Mouse (Mus musculus): ENCODE data around the gene Pigp. TPM values are rescaled to one million over a fixed set of nuclear protein-coding genes. Genes with fewer than 3 reads are reported as not detected.

Gene Pigp
- total RNA-seq, 2 experiments from 2014 or later: 34.0 to 45.4 TPM

DNA sequence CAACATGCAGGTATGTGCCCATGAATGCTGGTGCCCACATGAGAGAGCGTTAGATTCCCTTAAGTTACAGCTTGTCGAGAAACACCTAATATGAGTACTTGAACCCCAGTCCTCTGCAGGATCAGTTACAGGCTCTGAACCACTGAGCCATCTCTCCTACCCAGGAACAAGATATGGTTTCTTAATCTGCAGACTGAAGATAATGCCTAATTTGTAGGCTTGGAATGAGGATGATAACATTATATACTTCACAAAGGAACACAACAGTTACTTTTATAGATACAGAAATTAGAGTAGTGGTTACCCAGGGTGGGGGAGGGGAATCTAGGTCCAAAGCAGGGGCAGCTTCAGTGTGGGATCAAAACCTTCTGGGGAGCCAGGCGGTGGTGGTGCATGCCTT, 45.6 kb downstream of the Pigp start:
- DNase-seq (ENCODE audit: low spot score in 2 of 2): no peak

GRCm38 (mm10) chr16:94323681-94324080, 48.0 kb downstream of the Pigp start:
- DNase-seq (ENCODE audit: low spot score in 2 of 2): no peak

DNA sequence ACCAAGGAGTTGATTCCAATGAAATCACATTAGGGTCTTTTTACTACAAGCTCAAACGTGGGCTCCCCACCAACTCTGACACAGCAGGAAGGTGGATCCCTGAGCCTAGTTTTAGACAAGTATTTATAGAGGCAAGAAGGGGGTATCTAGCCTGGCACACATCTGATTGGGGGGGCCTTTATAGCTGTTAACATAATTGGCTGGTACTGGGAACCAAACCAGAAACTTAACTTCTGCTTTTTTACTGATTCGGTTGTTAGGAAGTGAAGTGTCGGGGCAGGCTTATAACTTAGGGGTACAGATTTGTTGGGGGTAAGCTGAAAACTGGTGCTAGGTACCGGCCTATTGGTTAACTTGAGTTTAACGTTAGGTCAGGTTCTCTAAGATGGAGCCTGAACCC, 51.4 kb downstream of the Pigp start:
- DNase-seq (ENCODE audit: low spot score in 2 of 2): no peak

GRCm38 (mm10) chr16:94317752-94318151, 53.9 kb downstream of the Pigp start:
- no peak for DNase-seq (ENCODE audit: low spot score in 2 of 2)

- DNase-seq (ENCODE audit: low spot score in 2 of 2): no peak
Observed at GRCm38 (mm10) chr16:94315215-94315614, 56.4 kb downstream of the Pigp start.

GRCm38 (mm10) chr16:94314626-94315025, 57.0 kb downstream of the Pigp start:
- DNase-seq (ENCODE audit: low spot score in 2 of 2): no peak

DNA sequence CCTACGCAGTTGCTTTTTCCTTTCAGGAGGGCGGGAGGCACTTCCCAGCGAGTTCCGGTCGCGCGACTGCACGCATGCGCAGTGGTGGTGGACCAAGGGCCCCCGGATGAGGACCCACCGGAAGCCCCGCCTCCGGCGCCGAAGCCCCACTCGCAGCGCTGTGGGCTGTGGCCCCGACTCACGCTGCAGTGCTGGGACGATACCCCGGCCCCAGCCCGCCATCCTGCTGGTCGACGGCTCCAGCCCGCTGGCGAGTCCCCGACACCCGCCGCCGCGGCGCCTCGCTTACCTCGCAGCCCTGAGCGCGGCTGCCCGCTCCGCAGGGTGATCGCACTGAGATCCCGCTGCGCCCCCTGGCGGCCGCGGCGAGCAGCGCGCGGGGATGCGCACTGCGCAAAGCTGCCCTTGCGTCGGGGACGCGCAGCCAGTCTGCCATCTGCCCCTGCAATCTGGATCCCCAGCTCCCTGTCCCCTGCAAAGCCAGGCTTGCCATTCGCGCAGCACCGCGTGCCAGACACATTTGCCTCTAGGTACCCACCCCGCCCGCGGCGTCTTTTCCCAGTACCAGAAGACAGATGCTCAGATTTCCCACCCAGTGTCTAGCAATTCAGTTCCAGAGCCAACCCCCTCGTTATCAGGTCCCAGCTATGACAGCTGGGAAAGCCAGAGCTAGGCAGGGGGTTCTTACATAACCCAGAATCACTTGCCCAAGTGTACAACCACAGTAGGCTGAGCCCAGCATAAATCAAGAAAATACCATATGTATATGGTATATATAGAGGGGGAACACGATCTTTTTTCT, 58.2 kb downstream of the Pigp start, which contains the start of gene Hlcs:
Gene Hlcs, minus strand, starts transcription at position 343 of the 802 bp plus-strand sequence.
- DNase-seq (ENCODE audit: low spot score in 2 of 2): peak; percentile 97 to 98

DNA sequence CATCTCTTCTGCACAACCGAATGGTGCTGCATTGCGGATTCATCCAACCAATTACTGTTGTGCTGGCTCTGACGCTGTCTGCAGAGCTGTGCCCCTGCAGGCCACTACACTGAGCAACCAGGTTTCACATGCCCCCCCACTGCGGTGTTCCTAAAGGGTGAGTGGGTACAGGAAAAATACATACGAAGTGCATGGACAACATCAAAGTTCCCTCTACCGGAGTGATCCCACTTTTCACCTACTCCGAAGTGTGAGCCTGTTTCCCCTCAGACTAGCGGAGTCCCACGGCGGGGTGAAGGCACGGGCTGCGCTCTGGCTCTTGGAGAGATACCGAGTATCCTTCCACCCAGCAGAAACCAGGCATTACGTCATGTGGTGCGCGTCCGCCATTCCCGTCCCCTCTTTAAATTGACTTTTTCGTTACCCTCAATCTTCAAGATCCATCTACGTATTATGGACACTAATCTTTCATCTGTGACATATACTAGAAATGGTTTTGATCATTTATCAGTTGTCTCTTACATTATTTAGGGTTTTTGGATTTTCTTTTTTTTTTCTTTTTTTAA, 58.9 kb downstream of the Pigp start:
- peak; percentile 84 to 85 for DNase-seq (ENCODE audit: low spot score in 2 of 2)

DNA sequence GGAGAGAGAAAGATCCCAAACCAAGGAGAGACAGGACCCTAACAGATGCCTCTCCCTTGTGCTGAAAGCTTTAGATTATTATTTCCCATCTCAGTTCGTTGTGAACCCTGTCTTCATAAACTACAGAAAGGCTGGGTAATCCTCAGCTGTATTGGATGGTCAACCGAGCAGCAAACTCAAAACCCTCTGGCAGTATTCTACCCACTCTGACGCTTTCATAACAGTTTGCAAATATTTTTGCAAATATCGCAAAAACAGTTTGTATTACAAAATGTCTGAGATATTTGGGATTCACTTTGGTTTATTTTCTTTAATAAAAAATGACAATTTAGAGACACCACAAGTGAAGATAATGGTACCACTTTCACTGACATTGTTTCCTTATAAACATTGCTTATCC, 59.7 kb downstream of the Pigp start:
- DNase-seq (ENCODE audit: low spot score in 2 of 2): no peak

DNA sequence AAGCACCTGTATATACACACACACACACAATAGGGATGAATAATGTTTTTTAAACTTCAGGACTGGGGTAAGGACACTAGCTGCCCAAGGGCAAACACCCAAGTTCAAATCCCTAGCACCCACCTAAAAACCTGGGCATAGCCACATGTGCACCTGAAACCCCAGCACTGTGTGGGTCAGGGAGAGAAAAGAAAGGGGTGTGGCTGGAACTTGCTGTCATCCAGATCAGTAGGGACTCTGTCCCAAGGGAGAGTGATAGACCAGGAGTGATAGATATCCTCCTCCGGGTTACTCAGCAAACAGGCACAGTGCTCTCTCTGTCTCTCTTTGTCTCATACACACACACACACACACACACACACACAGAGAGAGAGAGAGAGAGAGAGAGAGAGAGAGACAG, 60.2 kb downstream of the Pigp start:
- no peak for DNase-seq (ENCODE audit: low spot score in 2 of 2)

DNA sequence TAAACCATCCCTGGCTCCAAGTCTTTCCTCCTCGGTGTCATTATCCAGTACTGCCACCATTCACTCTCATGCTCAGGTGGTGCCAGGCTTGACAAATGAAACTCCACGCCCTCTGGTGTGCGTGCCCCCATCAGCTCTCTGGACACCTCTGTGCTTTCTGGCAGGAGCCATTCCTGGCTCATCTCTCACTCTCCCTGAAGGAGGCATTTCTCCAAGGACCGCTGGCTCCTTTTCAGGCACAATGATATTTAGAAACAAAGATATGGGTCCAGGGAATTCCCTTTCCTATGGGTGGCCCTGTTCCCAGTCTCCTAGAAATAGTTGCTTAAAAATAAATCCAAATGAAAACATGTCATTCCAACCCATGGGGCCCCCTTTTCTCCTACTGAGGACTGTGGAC, 62.6 kb downstream of the Pigp start:
- DNase-seq (ENCODE audit: low spot score in 2 of 2): no peak

Other genes with a start within 250 kb of the Pigp start
- 10 to 100 TPM; 16.8 to 17.7 TPM for gene Hlcs, start 58.3 kb downstream of the Pigp start, total RNA-seq (2021)
- under 1 TPM in 1 of 2 experiments, not detected in 1; 0.23 TPM for gene Ripply3, start 43.4 kb downstream of the Pigp start, total RNA-seq (2021)
- gene Ttc3, start 1.2 kb downstream of the Pigp start, total RNA-seq (2021): 1,000 to 10,000 TPM in 1 of 2 experiments, 100 to 1,000 TPM in 1; 991 to 1,074 TPM
- gene Vps26c, start 155.0 kb upstream of the Pigp start, total RNA-seq (2021): 10 to 100 TPM; 32.9 to 35.5 TPM
- 10 to 100 TPM; 94.8 to 96.3 TPM for gene Dyrk1a, start 198.2 kb upstream of the Pigp start, total RNA-seq (2021)